Mouse (Mus musculus) heart, embryonic 10.5 days (tissue): ENCODE results near the gene Fxyd4. TPM values are rescaled to one million over a fixed set of nuclear protein-coding genes. Genes with fewer than 3 reads are reported as not detected.

Experiments used
- DNase-seq: peaks from one replicate; pipeline ENCODE4 v3.0.0-alpha.2; 2017; ENCODE audit warnings: low spot score
- H3K27ac ChIP-seq: fragments of 300-500 bp; sonication (generic); 2 replicates; pipeline ENCODE4 v1.5.1; 2016; ENCODE audit warnings: mild to moderate bottlenecking
- H3K27me3 ChIP-seq: fragments of 300-500 bp; sonication (generic); 2 replicates; pipeline ENCODE4 v1.6.1; 2016; ENCODE audit warnings: mild to moderate bottlenecking; ENCODE audit not compliant: poor library complexity, insufficient read depth, severe bottlenecking
- H3K36me3 ChIP-seq: fragments of 300-500 bp; sonication (generic); 2 replicates; pipeline ENCODE4 v1.6.1; 2016; ENCODE audit warnings: mild to moderate bottlenecking, moderate library complexity
- H3K4me1 ChIP-seq: fragments of 300-500 bp; sonication (generic); 2 replicates; pipeline ENCODE4 v1.6.1; 2016; ENCODE audit warnings: mild to moderate bottlenecking
- H3K4me3 ChIP-seq: fragments of 300-500 bp; sonication (generic); 2 replicates; pipeline ENCODE4 v1.5.1; 2016; ENCODE audit warnings: mild to moderate bottlenecking, moderate library complexity
- H3K9me3 ChIP-seq: fragments of 300-500 bp; sonication (generic); 2 replicates; pipeline ENCODE4 v1.6.1; 2016; ENCODE audit warnings: mild to moderate bottlenecking, moderate library complexity
- WGBS: fragments of 180-500 bp; shearing (Covaris S2); methylation state at CpG from one replicate; pipeline ENCODE4 v1.1.7; 2016; 5-methylcytosine and 5-hydroxymethylcytosine counted together
- polyA plus RNA-seq: library from polyadenylated mRNA; unstranded; fragments of >200 nt; fragmentation: Nextera tagmentation; extraction: Ambion mirVana; gene quantifications from 2 replicates; pipeline ENCODE4 v1.2.1, GENCODE M21; 2016

The Fxyd4 gene
- polyA plus RNA-seq, 1 experiment from 2014 or later = 4.1 TPM

GRCm38 (mm10) chr6:117932325-117933051 lies 5.0 kb downstream of the Fxyd4 start:
- DNase-seq = peak; percentile 85
- Histone ChIP-seq H3K4me3 (no peak overlapping the region), H3K9me3 (no peaks in the 10 kb centered on the region), H3K27me3 (no peaks in the 10 kb centered on the region), H3K36me3 (peaks cover 27% of the 10 kb centered on the region), H3K27ac (no peak overlapping the region), H3K4me1 (peaks cover 15% of the 10 kb centered on the region; the same call in 1 of the 2 replicates)
- WGBS = 41% methylated on average over 11 of the region's 11 CpGs

- H3K9me3 ChIP-seq = no peaks in the 10 kb centered on the region
- DNase-seq = peak; percentile 58
- H3K27ac ChIP-seq = no peak overlapping the region
- H3K4me3 ChIP-seq = no peak overlapping the region
- WGBS = 93% methylated on average over 3 of the region's 3 CpGs
- H3K36me3 ChIP-seq = peaks cover 46% of the 10 kb centered on the region
- H3K27me3 ChIP-seq = no peaks in the 10 kb centered on the region
- peaks cover 15% of the 10 kb centered on the region; the same call in 1 of the 2 replicates for H3K4me1 ChIP-seq
These were observed 7.4 kb downstream of the Fxyd4 start for GRCm38 (mm10) chr6:117929945-117930655.

- 85% methylated on average over 5 of the region's 5 CpGs for WGBS
- Histone ChIP-seq H3K27ac (no peak overlapping the region), H3K4me1 (peaks cover 15% of the 10 kb centered on the region; the same call in 1 of the 2 replicates), H3K36me3 (peaks cover 48% of the 10 kb centered on the region), H3K4me3 (no peak overlapping the region), H3K27me3 (no peaks in the 10 kb centered on the region), H3K9me3 (no peaks in the 10 kb centered on the region)
- peak; percentile 68 for DNase-seq
These were observed 8.7 kb downstream of the Fxyd4 start for GRCm38 (mm10) chr6:117928746-117929145.

DNA sequence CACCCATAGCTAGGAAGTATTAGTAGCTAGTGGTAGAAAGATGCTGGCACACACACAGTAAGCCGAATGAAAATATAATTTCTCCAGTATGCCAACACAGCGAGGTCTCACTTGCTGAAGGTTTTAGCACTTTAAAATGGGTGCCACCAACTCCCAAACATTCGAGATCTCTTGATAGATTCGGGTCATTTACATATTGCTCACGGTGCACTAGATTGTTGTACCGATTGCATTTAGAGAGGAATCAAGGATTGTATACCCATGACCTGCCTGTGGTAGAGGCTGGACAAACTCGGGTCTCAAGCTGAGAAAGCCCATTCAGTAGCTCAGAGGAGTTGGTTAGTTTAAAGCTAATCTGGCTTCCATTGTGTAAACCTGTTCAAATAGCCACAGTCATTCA lies 9.5 kb downstream of the Fxyd4 start:
- peak; percentile 73 for DNase-seq
- Histone ChIP-seq H3K4me3 (no peak overlapping the region), H3K9me3 (no peaks in the 10 kb centered on the region), H3K27me3 (no peaks in the 10 kb centered on the region), H3K36me3 (peaks cover 52% of the 10 kb centered on the region), H3K27ac (no peak overlapping the region), H3K4me1 (peaks cover 13% of the 10 kb centered on the region; the same call in 1 of the 2 replicates)
- WGBS = 82% methylated on average over 7 of the region's 7 CpGs

- DNase-seq = peak; percentile 51
- Histone ChIP-seq H3K4me1 (peaks cover 4% of the 10 kb centered on the region; the same call in 1 of the 2 replicates), H3K27me3 (no peaks in the 10 kb centered on the region), H3K27ac (no peak overlapping the region), H3K4me3 (no peak overlapping the region), H3K9me3 (no peaks in the 10 kb centered on the region), H3K36me3 (peaks cover 59% of the 10 kb centered on the region)
- 68% methylated on average over 4 of the region's 4 CpGs for WGBS
These were observed 10.5 kb downstream of the Fxyd4 start for GRCm38 (mm10) chr6:117926871-117927491.

DNA sequence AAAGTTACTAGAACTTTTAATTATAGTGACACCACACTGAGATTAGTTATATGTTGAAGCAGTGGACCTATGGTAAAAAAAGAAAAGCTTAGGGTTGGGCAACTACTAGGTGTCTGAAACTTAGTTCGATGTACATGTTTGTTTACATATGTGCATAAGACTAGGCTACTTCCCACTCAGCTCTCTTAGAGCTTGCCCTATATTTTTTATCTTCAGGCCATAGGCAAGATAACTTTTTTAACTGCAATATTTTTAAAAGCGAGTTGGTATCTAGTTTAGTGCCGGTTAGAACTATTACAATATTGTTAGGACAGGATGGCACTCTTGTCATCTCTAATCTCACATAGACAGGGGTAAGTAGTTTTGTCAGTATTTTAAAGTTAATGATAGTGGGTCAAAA lies 15.5 kb downstream of the Fxyd4 start:
- H3K9me3 ChIP-seq = no peaks in the 10 kb centered on the region
- H3K27me3 ChIP-seq = no peaks in the 10 kb centered on the region
- no peak for DNase-seq
- WGBS = 90% methylated on average over 3 of the region's 3 CpGs
- H3K4me1 ChIP-seq = peaks cover 15% of the 10 kb centered on the region
- H3K36me3 ChIP-seq = peaks cover 49% of the 10 kb centered on the region
- no peak overlapping the region for H3K4me3 ChIP-seq
- H3K27ac ChIP-seq = no peak overlapping the region

GRCm38 (mm10) chr6:117920659-117921640 lies 16.5 kb downstream of the Fxyd4 start:
- WGBS = 68% methylated on average over 3 of the region's 3 CpGs
- no peak overlapping the region for H3K4me3 ChIP-seq

GRCm38 (mm10) chr6:117918043-117918442 lies 19.4 kb downstream of the Fxyd4 start:
- H3K4me1 ChIP-seq = peaks cover 24% of the 10 kb centered on the region
- no peaks in the 10 kb centered on the region for H3K9me3 ChIP-seq
- peaks cover 26% of the 10 kb centered on the region for H3K36me3 ChIP-seq
- peak; percentile 60 for DNase-seq
- H3K27me3 ChIP-seq = no peaks in the 10 kb centered on the region
- H3K27ac ChIP-seq = peak overlapping the region; percentile 96
- 50% methylated on average over 5 of the region's 5 CpGs for WGBS
- H3K4me3 ChIP-seq = peak overlapping the region; percentile 76

More at GRCm38 (mm10) chr6:117920659-117921640, 16.5 kb downstream of the Fxyd4 start:
- peaks cover 38% of the 10 kb centered on the region for H3K36me3 ChIP-seq
- peaks cover 19% of the 10 kb centered on the region for H3K4me1 ChIP-seq
- peak; percentile 84 for DNase-seq
- no peaks in the 10 kb centered on the region for H3K27me3 ChIP-seq
- no peak overlapping the region for H3K27ac ChIP-seq
- H3K9me3 ChIP-seq = no peaks in the 10 kb centered on the region

- Histone ChIP-seq H3K4me1 (peaks cover 24% of the 10 kb centered on the region), H3K4me3 (peak overlapping the region; percentile 76), H3K27me3 (no peaks in the 10 kb centered on the region), H3K9me3 (no peaks in the 10 kb centered on the region), H3K27ac (peak overlapping the region; percentile 96), H3K36me3 (peaks cover 23% of the 10 kb centered on the region)
- WGBS = 3% methylated on average over 21 of the region's 21 CpGs
- DNase-seq = peak; percentile 86
These were observed 19.9 kb downstream of the Fxyd4 start for GRCm38 (mm10) chr6:117917576-117917975.

- Histone ChIP-seq H3K27ac (peak overlapping the region; percentile 96), H3K4me3 (peak overlapping the region; percentile 76), H3K9me3 (no peaks in the 10 kb centered on the region), H3K4me1 (peaks cover 24% of the 10 kb centered on the region), H3K36me3 (peaks cover 19% of the 10 kb centered on the region), H3K27me3 (no peaks in the 10 kb centered on the region)
- DNase-seq = peak; percentile 97
- WGBS = under 1% methylated on average over 62 of the region's 62 CpGs
These were observed 20.6 kb downstream of the Fxyd4 start for GRCm38 (mm10) chr6:117916737-117917426.

- no peaks in the 10 kb centered on the region for H3K9me3 ChIP-seq
- no peak for DNase-seq
- peak overlapping the region; percentile 76 for H3K4me3 ChIP-seq
- H3K27ac ChIP-seq = peak overlapping the region; percentile 96
- 1% methylated on average over 12 of the region's 12 CpGs for WGBS
- peaks cover 24% of the 10 kb centered on the region for H3K4me1 ChIP-seq
- H3K36me3 ChIP-seq = peaks cover 12% of the 10 kb centered on the region
- H3K27me3 ChIP-seq = no peaks in the 10 kb centered on the region
These were observed 21.2 kb downstream of the Fxyd4 start for GRCm38 (mm10) chr6:117916205-117916736.
